Mouse (Mus musculus): ENCODE measurements at regions not wholly inside any gene's neighbourhood (a gene's known extent, or its start where the extent isn't known, plus 50 kb on each side); places are given as distances from the start of the nearest gene placed in this dataset.
A peak's percentile ranks its signal among the peaks of the same experiment; 100 is the strongest.

DNA sequence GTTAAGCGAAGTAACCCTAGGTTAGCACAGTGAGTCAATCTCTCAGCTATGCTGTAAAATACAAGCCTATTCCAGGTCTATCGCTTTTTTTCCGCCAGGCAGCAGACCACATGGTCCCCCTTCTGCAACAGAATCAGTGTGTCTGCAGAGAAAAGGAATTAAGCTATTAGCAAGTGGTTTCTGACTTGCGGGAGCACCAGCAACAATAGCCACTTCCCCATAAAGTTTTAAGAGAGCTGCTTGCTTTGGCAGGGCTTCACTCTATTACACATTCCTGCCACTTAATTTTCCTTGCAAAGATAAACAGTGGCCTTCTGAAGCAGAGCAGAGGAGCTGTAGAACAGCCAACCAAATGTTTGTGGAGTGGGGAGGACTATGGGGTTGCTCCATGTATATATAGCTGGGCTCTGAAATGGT, 59.8 kb upstream of the Osmr start:
- Histone ChIP-seq H3K36me3 (replicated peaks; ENCODE audit: control insufficient read depth, insufficient read depth) (no peaks in the 10 kb centered on the region), H3K4me2 (replicated peaks) (no peak overlapping the region), H3K9ac (no peak overlapping the region), H3K27ac (no peak overlapping the region), H3K27me3 (ENCODE audit: control insufficient read depth, insufficient read depth, low read length) (no peaks in the 10 kb centered on the region), H3K4me1 (replicated peaks; ENCODE audit: control insufficient read depth, insufficient read depth, low read length) (no peaks in the 10 kb centered on the region), H3K9me3 (ENCODE audit: control insufficient read depth, low read length) (no peaks in the 10 kb centered on the region), H3K4me3 (replicated peaks; ENCODE audit: low read length) (no peak overlapping the region)
- 78% methylated on average over 4 of the region's 4 CpGs for WGBS
- ATAC-seq (ENCODE audit: low FRiP score) (no peak), DNase-seq (ENCODE audit: low spot score) (no peak)

DNA sequence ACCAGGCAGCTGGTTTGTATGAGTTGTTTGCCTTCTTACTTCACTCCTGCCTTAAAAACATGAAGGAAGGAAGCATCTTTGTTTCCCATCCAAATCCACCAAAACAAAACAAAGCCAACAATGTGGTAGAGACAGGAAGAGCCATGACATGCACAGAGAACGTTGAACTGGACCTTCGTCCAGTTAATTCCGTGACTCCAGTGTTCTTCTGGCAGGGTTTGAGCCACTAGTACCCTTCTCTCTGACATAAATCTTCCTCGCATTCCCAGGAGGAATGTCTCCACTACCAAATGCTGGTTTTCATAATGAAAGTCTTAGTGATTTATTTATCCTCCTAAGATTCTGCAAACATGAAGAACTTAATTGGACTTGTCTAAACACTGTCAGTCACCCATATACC, 66.7 kb upstream of the Osmr start:
- Histone ChIP-seq H3K4me1 (replicated peaks; ENCODE audit: control insufficient read depth, insufficient read depth, low read length) (no peaks in the 10 kb centered on the region), H3K36me3 (replicated peaks; ENCODE audit: control insufficient read depth, insufficient read depth) (no peaks in the 10 kb centered on the region), H3K27me3 (ENCODE audit: control insufficient read depth, insufficient read depth, low read length) (no peaks in the 10 kb centered on the region), H3K4me2 (replicated peaks) (no peak overlapping the region), H3K9ac (no peak overlapping the region), H3K27ac (no peak overlapping the region), H3K4me3 (replicated peaks; ENCODE audit: low read length) (no peak overlapping the region), H3K9me3 (ENCODE audit: control insufficient read depth, low read length) (0 out of 2 replicates have a peak, but pooled peaks cover 9% of the 10 kb centered on the region)
- WGBS: 89% methylated on average over 4 of the region's 4 CpGs
- DNase-seq (ENCODE audit: low spot score) (no peak), ATAC-seq (ENCODE audit: low FRiP score) (no peak)

DNA sequence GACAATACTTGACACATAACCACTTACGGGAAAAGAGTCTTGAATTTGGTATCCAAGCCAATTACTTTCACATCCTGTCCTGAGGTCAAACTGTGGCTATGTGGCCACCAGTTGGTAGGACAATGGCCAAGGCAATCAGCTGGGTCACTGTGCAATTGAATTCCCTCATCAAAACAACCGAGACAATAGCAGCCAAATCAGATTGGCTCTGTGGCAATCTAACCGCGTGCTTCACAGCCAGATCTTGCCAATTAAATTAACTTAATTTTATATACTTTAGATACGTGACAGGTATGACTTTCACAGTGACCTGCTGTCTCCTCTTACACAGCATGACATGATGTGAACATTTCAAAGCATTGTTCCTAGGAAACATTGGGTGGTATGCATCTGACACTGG, 74.5 kb upstream of the Osmr start:
- Histone ChIP-seq H3K9ac (no peak overlapping the region), H3K4me1 (replicated peaks; ENCODE audit: control insufficient read depth, insufficient read depth, low read length) (0 out of 2 replicates have a peak, but pooled peaks cover 4% of the 10 kb centered on the region), H3K27ac (no peak overlapping the region), H3K4me2 (replicated peaks) (no peak overlapping the region), H3K9me3 (ENCODE audit: control insufficient read depth, low read length) (0 out of 2 replicates have a peak, but pooled peaks cover 8% of the 10 kb centered on the region), H3K27me3 (ENCODE audit: control insufficient read depth, insufficient read depth, low read length) (no peaks in the 10 kb centered on the region), H3K4me3 (replicated peaks; ENCODE audit: low read length) (no peak overlapping the region), H3K36me3 (replicated peaks; ENCODE audit: control insufficient read depth, insufficient read depth) (no peaks in the 10 kb centered on the region)
- 53% methylated on average over 5 of the region's 5 CpGs for WGBS
- DNase-seq (ENCODE audit: low spot score) (no peak), ATAC-seq (ENCODE audit: low FRiP score) (no peak)

DNA sequence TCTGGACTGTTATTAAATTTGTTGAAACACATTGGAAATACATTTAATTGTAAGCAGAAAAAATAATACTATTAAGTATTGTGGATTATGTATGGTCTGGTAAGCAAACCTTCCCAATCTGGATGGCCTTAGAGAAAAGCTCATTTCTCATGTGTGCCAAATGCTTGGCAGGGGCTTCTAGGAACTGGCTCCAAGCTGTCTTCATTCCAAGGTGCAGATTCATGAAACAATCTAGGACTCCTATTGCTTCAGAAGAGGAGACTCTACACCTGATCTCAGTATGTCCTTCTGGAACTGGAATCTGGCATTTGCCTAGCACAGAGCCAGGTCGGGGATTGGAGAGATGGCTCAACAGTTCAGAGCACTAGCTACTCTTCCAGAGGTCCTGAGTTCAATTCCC, 74.9 kb upstream of the Osmr start:
- Histone ChIP-seq H3K36me3 (replicated peaks; ENCODE audit: control insufficient read depth, insufficient read depth) (no peaks in the 10 kb centered on the region), H3K27ac (no peak overlapping the region), H3K4me2 (replicated peaks) (no peak overlapping the region), H3K27me3 (ENCODE audit: control insufficient read depth, insufficient read depth, low read length) (no peaks in the 10 kb centered on the region), H3K9me3 (ENCODE audit: control insufficient read depth, low read length) (0 out of 2 replicates have a peak, but pooled peaks cover 4% of the 10 kb centered on the region), H3K4me1 (replicated peaks; ENCODE audit: control insufficient read depth, insufficient read depth, low read length) (0 out of 2 replicates have a peak, but pooled peaks cover 4% of the 10 kb centered on the region), H3K9ac (no peak overlapping the region), H3K4me3 (replicated peaks; ENCODE audit: low read length) (no peak overlapping the region)
- DNase-seq (ENCODE audit: low spot score): no peak
- WGBS: 81% methylated on average over 1 of the region's 1 CpGs
- no peak for ATAC-seq (ENCODE audit: low FRiP score)

DNA sequence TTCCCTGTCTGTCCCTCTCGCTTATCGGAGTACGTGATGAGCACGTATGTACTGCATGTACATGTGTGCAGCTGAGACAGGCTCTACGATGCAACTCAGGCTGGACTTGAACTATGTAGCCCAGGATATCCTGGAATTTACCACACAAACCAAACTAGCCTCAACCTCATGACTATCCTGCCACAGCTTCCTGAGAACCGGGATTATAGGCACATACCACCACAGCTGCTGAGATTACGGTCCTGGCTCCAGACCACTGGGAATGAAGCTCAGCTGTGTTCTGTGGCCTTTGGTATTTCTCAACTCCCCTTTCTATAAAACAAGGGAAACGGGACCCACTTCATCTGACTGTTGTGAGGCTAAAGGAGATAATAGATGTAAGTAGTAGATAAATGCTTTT, 75.7 kb upstream of the Osmr start:
- H3K4me1 ChIP-seq (replicated peaks; ENCODE audit: control insufficient read depth, insufficient read depth, low read length): 0 out of 2 replicates have a peak, but pooled peaks cover 4% of the 10 kb centered on the region
- H3K4me2 ChIP-seq (replicated peaks): no peak overlapping the region
- H3K36me3 ChIP-seq (replicated peaks; ENCODE audit: control insufficient read depth, insufficient read depth): no peaks in the 10 kb centered on the region
- ATAC-seq (ENCODE audit: low FRiP score): no peak
- no peak overlapping the region for H3K27ac ChIP-seq
- no peaks in the 10 kb centered on the region for H3K27me3 ChIP-seq (ENCODE audit: control insufficient read depth, insufficient read depth, low read length)
- WGBS: 94% methylated on average over 8 of the region's 8 CpGs
- no peaks in the 10 kb centered on the region for H3K9me3 ChIP-seq (ENCODE audit: control insufficient read depth, low read length)
- no peak overlapping the region for H3K4me3 ChIP-seq (replicated peaks; ENCODE audit: low read length)
- H3K9ac ChIP-seq: no peak overlapping the region
- DNase-seq (ENCODE audit: low spot score): no peak

DNA sequence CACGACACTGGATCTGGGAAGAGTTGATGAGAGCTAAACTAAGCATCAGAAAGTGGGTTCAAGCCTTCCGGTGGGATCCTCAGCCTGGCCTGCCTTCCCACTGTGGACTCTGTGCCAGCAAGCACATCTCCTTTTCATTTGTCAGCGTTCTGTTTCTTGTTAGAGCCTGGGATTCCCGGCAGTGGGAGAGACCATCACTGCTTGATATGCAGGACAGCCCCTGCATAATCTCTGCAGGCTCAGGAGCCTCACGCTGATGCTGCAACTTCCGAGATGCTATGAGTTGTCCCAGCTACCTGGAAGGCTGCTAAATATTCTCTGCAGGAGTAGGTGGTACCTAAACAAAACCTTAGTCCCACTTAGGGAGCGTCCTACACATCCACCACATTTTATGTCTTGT, 78.8 kb upstream of the Osmr start:
- Histone ChIP-seq H3K4me2 (replicated peaks) (no peak overlapping the region), H3K4me1 (replicated peaks; ENCODE audit: control insufficient read depth, insufficient read depth, low read length) (0 out of 2 replicates have a peak, but pooled peaks cover 4% of the 10 kb centered on the region), H3K27me3 (ENCODE audit: control insufficient read depth, insufficient read depth, low read length) (no peaks in the 10 kb centered on the region), H3K4me3 (replicated peaks; ENCODE audit: low read length) (no peak overlapping the region), H3K36me3 (replicated peaks; ENCODE audit: control insufficient read depth, insufficient read depth) (no peaks in the 10 kb centered on the region), H3K9me3 (ENCODE audit: control insufficient read depth, low read length) (no peaks in the 10 kb centered on the region), H3K27ac (no peak overlapping the region), H3K9ac (no peak overlapping the region)
- 16% methylated on average over 7 of the region's 7 CpGs for WGBS
- ATAC-seq (ENCODE audit: low FRiP score) (no peak), DNase-seq (ENCODE audit: low spot score) (no peak)

DNA sequence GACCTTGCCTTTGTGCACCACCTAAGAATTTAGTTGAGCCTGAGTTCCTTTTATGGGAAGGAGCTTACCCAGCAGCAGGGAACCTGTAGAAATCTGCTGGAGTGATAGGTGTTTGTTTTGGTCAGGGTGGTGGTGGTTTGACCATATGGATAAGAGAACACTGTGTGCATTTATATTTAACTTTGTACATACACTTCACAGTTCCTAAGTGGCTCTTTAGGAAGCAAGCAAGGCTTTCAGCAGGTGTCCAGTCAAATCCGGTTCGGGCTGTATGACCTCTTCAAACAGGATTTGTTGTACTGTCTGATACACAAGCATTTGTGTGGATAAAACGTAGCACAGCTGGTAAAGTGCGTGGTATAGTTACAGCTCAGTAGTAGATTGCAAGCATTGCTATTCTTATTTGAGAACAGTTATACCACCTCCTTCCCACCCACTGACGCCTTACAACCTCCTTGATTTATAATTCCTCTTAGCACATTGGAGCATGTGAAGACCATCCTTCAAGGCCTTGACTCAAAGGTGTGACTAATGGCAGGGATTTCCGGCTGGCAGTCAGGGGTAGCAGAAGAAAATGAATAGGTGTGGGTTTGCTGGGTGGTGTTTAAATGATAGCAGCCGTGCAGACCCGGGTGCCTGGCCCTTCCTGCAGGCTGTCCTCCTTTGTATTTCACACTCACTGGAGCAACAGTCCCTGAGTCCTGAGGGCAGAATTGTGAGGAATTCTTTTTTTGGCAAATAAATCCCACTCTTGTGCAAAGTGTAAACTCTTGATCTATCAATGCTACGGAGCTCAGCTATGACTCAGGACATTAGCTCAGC, 79.4 kb upstream of the Osmr start:
- WGBS: 67% methylated on average over 9 of the region's 9 CpGs
- Histone ChIP-seq H3K9ac (no peak overlapping the region), H3K4me2 (replicated peaks) (no peak overlapping the region), H3K4me3 (replicated peaks; ENCODE audit: low read length) (no peak overlapping the region), H3K4me1 (replicated peaks; ENCODE audit: control insufficient read depth, insufficient read depth, low read length) (0 out of 2 replicates have a peak, but pooled peaks cover 4% of the 10 kb centered on the region), H3K27me3 (ENCODE audit: control insufficient read depth, insufficient read depth, low read length) (no peaks in the 10 kb centered on the region), H3K9me3 (ENCODE audit: control insufficient read depth, low read length) (no peaks in the 10 kb centered on the region), H3K36me3 (replicated peaks; ENCODE audit: control insufficient read depth, insufficient read depth) (no peaks in the 10 kb centered on the region), H3K27ac (no peak overlapping the region)
- DNase-seq (ENCODE audit: low spot score) (no peak), ATAC-seq (ENCODE audit: low FRiP score) (no peak)

DNA sequence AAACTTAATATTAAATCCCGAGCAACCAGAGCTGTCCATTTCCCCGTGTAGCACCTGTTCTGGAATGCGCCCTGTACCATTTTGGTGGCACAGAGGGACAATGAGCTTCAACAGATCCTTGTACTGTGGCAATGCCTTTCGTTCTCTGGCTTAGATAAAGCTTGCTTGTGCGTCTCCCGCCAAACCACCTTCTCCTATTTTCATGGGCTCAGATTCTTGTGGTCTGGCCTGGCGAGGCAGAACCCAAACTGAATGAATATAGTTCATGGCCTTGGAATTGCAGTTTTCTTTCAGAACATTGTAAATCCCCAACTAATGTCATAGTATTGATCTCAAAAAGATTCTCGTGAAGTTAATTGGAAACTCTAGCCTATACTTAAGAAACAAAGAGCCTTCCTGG, 85.1 kb upstream of the Osmr start:
- no peak overlapping the region for H3K4me2 ChIP-seq (replicated peaks)
- 90% methylated on average over 8 of the region's 8 CpGs for WGBS
- no peak for ATAC-seq (ENCODE audit: low FRiP score)

DNA sequence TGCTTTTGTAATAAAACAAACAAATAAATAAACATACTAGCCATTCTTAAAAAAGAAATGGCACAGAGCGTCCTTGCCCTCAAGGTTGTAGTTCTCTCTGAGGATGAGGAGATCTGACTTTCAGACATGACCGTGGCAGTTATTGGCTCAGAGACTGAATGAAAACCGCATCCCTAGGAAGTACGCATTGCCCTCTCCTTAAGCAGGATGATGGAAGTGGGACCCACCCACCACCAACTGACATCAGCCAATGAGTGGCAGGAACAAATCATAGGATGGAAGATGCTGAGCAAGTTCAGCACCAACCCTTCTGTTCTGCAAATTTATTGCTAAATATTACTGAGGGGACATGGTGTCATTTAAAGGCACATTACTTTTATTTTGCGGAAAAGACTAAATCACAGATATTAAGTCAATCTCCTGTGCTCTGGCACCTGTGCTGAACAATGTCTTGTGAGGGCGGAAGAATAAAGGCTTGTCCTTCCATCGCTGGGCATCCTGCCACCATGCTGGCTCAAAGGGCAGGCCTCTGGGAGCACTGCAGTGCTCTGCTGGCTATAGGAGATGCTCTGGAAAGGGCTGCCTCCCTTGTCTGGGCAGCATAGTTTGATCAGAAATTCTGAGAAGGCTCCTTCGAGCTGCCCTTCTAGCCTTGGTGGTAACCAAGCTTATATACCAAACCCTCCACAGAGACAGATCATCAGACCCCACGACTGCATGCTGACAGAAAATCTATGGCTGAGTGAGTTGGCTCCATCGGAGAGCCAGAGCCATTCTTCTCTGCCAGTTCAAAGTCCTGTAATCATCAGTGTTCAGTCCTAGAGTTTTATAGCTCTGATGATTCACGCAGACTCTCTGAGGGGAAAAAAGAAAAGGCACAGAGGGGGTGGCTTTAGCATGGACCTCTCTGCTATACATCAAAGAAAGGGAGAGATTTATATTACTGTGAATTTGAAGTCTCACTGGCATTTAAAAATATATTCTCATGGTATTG, 86.3 kb upstream of the Osmr start:
- ATAC-seq (ENCODE audit: low FRiP score) (peak; percentile 40), DNase-seq (ENCODE audit: low spot score) (no peak)

More for the DNA sequence above, 85.1 kb upstream of the Osmr start:
- Histone ChIP-seq H3K4me3 (replicated peaks; ENCODE audit: low read length) (no peak overlapping the region), H3K36me3 (replicated peaks; ENCODE audit: control insufficient read depth, insufficient read depth) (no peaks in the 10 kb centered on the region), H3K9ac (no peak overlapping the region), H3K9me3 (ENCODE audit: control insufficient read depth, low read length) (no peaks in the 10 kb centered on the region), H3K27ac (no peak overlapping the region), H3K4me1 (replicated peaks; ENCODE audit: control insufficient read depth, insufficient read depth, low read length) (no peaks in the 10 kb centered on the region), H3K27me3 (ENCODE audit: control insufficient read depth, insufficient read depth, low read length) (no peaks in the 10 kb centered on the region)
- no peak for DNase-seq (ENCODE audit: low spot score)

More for the DNA sequence above, 86.3 kb upstream of the Osmr start:
- Histone ChIP-seq H3K27me3 (ENCODE audit: control insufficient read depth, insufficient read depth, low read length) (no peaks in the 10 kb centered on the region), H3K4me2 (replicated peaks) (no peak overlapping the region), H3K9ac (no peak overlapping the region), H3K27ac (no peak overlapping the region), H3K36me3 (replicated peaks; ENCODE audit: control insufficient read depth, insufficient read depth) (no peaks in the 10 kb centered on the region), H3K4me1 (replicated peaks; ENCODE audit: control insufficient read depth, insufficient read depth, low read length) (no peaks in the 10 kb centered on the region), H3K9me3 (ENCODE audit: control insufficient read depth, low read length) (no peaks in the 10 kb centered on the region), H3K4me3 (replicated peaks; ENCODE audit: low read length) (no peak overlapping the region)
- 77% methylated on average over 11 of the region's 11 CpGs for WGBS
